Mouse (Mus musculus) heart, postnatal 0 days (tissue): ENCODE measurements around the gene Meltf.

Experiments used
- CTCF ChIP-seq: IDR thresholded peaks from 2 replicates; pipeline ENCODE4 v1.5.1; 2016; ENCODE audit warnings: antibody characterized with exemption, control low read depth, low read depth
- EP300 ChIP-seq: IDR thresholded peaks from 2 replicates; pipeline ENCODE4 v1.6.1; 2016; ENCODE audit warnings: antibody characterized with exemption, low read depth

- TF ChIP-seq CTCF (no peak), EP300 (no peak)
Measured at GRCm38 (mm10) chr16:31863920-31864319, 14.7 kb upstream of the Meltf start.
